Mouse (Mus musculus): ENCODE data around the gene Ankrd34a. TPM values are rescaled to one million over a fixed set of nuclear protein-coding genes. Genes with fewer than 3 reads are reported as not detected.
"Not testable (repeated sequence)": the region's sequence is repeated elsewhere in the genome, so short reads cannot be mapped to it uniquely, and the experiment has no call there.

Gene Ankrd34a
- polyA plus RNA-seq, 1 experiment = 5.1 TPM

DNA sequence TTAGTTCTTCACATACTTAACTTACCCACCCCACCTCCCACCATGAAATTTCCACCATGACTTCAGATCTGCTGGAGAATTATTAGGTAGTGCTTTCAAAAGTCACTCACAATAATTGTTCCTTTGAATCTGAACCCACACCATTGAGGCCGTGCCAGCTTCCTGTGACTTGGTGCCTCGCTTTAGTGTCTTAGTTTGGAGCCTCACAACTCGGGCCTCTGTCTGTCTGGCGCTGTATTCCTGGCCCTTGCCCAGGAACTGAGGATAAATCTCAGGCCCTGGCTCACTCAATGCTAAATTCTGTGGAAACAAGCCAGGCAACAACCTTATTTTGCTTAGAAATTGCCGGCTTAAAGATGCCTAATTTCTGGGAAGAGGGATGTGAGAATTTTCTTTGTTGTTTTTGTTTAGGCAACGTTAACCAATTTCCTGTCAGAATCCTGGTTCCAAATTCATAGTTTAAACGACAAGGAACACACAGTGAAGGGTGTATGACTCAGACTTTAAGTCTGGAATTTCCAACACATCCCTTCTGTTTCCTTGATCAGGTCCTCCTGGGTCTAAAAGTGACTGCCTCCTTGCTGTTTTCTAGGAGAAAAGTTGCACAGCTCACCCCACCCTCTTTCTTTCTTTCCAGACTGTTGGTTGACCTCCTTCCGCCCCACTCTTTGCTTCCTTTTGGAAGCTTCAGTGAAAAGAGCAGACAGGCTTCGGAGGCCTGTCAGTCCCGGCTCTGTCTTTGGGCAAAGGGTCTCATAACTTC lies 5.7 kb downstream of the Ankrd34a start:
- peak overlapping the region; percentile 51 for H3K4me3 ChIP-seq (ENCODE audit: insufficient read depth, low read length)
- peak overlapping the region; percentile 90 for H3K27ac ChIP-seq (ENCODE audit: insufficient read depth, low read length)
- H3K4me1 ChIP-seq (ENCODE audit: control insufficient read depth, insufficient read depth, low read length) = peaks cover 14% of the 10 kb centered on the region
- TF ChIP-seq CTCF (IDR thresholded peaks at IDR 0.05; ENCODE audit: borderline replicate concordance, insufficient read depth, low read length) = no peak
- TF ChIP-seq POLR2A (IDR thresholded peaks at IDR 0.05; ENCODE audit: low read depth, low read length) = no peak; the same call in 1 of the 2 replicates

DNA sequence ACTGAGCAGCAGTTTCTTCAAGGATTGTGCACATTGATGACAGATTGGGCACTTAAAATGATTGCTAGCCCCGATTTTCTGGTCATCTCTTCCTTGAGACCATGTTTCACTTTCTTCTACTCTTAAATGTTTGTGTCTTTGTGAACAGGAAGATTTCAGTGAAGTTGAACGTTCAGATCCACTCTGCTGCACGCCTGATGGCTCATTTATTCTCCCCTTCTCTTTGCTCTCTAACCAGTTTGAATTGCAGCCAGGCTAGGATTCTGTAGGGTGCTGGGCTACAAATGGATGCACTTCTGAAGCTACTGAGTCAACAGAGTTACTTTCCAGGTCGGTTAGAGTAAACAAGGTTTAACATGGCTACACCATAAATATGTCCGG lies 6.3 kb downstream of the Ankrd34a start:
- Histone ChIP-seq H3K27ac (ENCODE audit: insufficient read depth, low read length) (peak overlapping the region; percentile 90), H3K4me3 (ENCODE audit: insufficient read depth, low read length) (peak overlapping the region; percentile 51), H3K4me1 (ENCODE audit: control insufficient read depth, insufficient read depth, low read length) (peaks cover 14% of the 10 kb centered on the region)
- TF ChIP-seq CTCF (IDR thresholded peaks at IDR 0.05; ENCODE audit: borderline replicate concordance, insufficient read depth, low read length) (no peak), POLR2A (IDR thresholded peaks at IDR 0.05; ENCODE audit: low read depth, low read length) (no peak; the same call in 1 of the 2 replicates)

DNA sequence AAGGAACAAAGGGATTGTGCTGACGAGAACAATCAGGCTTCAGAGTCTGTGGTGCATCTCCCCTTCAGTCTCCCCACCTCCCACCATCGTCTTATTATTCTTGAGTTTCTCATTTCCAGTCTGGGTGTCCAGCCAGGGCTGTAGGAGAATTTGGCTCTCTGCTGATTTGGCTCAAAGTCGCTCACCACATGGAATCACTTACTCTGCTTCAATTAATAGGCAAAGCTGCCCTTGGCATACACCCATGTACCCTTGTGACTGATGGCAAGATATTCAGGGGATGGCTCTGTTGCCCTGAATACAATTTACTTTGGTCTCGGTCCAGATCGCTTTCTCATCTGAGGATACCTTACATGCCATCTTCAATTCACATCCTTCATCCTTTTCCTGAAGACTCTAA lies 6.9 kb downstream of the Ankrd34a start:
- peak overlapping the region; percentile 51; the same call in 1 of the 2 replicates for H3K4me3 ChIP-seq (ENCODE audit: insufficient read depth, low read length)
- peak overlapping the region; percentile 90 for H3K27ac ChIP-seq (ENCODE audit: insufficient read depth, low read length)
- H3K4me1 ChIP-seq (ENCODE audit: control insufficient read depth, insufficient read depth, low read length) = peaks cover 14% of the 10 kb centered on the region
- TF ChIP-seq CTCF (IDR thresholded peaks at IDR 0.05; ENCODE audit: borderline replicate concordance, insufficient read depth, low read length) (no peak), POLR2A (IDR thresholded peaks at IDR 0.05; ENCODE audit: low read depth, low read length) (no peak)

DNA sequence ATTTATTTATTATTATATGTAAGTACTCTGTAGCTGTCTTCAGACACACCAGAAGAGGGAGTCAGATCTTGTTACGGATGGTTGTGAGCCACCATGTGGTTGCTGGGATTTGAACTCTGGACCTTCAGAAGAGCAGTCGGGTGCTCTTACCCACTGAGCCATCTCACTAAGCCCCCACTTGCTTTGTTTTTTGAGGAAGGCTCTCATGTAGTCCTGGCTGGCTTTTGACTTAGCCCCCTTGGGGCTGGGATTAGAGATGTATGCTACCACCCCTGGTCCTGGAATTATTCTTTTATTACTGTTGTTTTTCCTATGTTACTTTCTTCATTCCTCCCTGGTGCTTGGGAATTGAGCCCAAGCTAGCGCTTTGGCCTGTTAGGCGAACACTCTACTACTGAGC lies 9.6 kb downstream of the Ankrd34a start:
- H3K4me3 ChIP-seq (ENCODE audit: insufficient read depth, low read length); H3K27ac ChIP-seq (ENCODE audit: insufficient read depth, low read length); H3K4me1 ChIP-seq (ENCODE audit: control insufficient read depth, insufficient read depth, low read length): not testable (repeated sequence)

DNA sequence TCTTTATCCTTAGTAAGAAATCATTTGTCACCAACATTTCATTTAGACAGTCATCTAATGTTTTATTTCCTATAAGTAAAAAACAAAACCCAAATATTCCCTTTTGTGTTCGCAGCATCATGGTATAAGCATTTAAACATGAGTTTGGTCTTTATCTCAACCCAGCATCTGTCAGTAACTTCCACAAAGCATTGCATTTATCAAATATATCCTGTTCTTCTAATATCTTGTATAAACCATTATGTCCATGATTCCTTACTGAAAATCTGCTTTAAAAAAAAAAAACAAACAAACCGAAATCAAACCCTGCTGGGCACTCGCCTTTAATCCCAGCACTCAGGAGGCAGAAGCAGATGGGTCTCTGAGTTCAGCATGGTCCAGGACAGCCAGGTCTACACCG lies 10.2 kb downstream of the Ankrd34a start:
- no peak overlapping the region for H3K27ac ChIP-seq (ENCODE audit: insufficient read depth, low read length)
- no peak overlapping the region for H3K4me3 ChIP-seq (ENCODE audit: insufficient read depth, low read length)
- TF ChIP-seq POLR2A (IDR thresholded peaks at IDR 0.05; ENCODE audit: low read depth, low read length) = no peak
- no peak for TF ChIP-seq CTCF (IDR thresholded peaks at IDR 0.05; ENCODE audit: borderline replicate concordance, insufficient read depth, low read length)
- peaks cover 7% of the 10 kb centered on the region; the same call in 1 of the 2 replicates for H3K4me1 ChIP-seq (ENCODE audit: control insufficient read depth, insufficient read depth, low read length)

DNA sequence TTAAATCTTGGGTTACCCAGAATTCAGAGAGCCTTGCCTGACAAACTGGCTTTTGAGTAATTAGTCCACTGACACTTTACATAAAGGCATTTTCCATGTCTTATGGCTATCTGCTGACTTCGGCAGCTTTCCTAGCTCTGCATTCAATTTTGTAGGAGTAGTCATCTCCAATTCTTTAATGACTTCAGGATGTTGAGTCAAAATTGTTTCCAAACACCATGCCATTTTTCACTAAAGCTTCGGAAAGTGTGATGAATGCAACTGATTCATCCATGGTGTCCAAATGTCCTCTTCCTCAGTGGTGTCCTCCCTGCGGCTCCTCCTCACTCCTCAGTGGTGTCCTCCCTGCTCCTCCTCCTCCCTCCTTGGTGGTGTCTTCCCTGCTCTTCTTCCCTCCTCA lies 21.5 kb downstream of the Ankrd34a start:
- H3K4me3 ChIP-seq (ENCODE audit: insufficient read depth, low read length) = no peak overlapping the region
- peak overlapping the region; percentile 32; the same call in 1 of the 2 replicates for H3K27ac ChIP-seq (ENCODE audit: insufficient read depth, low read length)
- TF ChIP-seq POLR2A (IDR thresholded peaks at IDR 0.05; ENCODE audit: low read depth, low read length) (no peak), CTCF (IDR thresholded peaks at IDR 0.05; ENCODE audit: borderline replicate concordance, insufficient read depth, low read length) (no peak)
- H3K4me1 ChIP-seq (ENCODE audit: control insufficient read depth, insufficient read depth, low read length) = no peaks in the 10 kb centered on the region

DNA sequence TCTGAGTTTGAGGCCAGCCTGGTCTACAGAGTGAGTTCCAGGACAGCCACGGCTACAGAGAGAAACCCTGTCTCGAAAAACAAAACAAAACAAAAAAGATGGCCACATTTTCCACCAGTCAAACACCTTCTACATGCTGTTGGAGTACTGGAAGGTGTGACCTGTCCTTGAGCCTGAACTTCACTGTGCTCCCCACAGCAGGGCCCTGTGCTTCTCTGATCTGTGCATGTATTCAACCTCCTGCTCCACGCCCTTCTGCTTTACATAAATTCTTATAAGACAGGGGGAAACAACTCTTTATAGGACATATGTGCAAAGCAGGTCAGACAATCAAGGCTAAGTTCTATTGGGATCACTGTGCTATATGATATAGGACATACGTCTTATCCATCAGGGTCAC lies 26.8 kb downstream of the Ankrd34a start:
- TF ChIP-seq CTCF (IDR thresholded peaks at IDR 0.05; ENCODE audit: borderline replicate concordance, insufficient read depth, low read length) = no peak
- no peak for TF ChIP-seq POLR2A (IDR thresholded peaks at IDR 0.05; ENCODE audit: low read depth, low read length)
- Histone ChIP-seq H3K4me3 (ENCODE audit: insufficient read depth, low read length) (no peak overlapping the region), H3K27ac (ENCODE audit: insufficient read depth, low read length) (no peak overlapping the region), H3K4me1 (ENCODE audit: control insufficient read depth, insufficient read depth, low read length) (no peaks in the 10 kb centered on the region)

DNA sequence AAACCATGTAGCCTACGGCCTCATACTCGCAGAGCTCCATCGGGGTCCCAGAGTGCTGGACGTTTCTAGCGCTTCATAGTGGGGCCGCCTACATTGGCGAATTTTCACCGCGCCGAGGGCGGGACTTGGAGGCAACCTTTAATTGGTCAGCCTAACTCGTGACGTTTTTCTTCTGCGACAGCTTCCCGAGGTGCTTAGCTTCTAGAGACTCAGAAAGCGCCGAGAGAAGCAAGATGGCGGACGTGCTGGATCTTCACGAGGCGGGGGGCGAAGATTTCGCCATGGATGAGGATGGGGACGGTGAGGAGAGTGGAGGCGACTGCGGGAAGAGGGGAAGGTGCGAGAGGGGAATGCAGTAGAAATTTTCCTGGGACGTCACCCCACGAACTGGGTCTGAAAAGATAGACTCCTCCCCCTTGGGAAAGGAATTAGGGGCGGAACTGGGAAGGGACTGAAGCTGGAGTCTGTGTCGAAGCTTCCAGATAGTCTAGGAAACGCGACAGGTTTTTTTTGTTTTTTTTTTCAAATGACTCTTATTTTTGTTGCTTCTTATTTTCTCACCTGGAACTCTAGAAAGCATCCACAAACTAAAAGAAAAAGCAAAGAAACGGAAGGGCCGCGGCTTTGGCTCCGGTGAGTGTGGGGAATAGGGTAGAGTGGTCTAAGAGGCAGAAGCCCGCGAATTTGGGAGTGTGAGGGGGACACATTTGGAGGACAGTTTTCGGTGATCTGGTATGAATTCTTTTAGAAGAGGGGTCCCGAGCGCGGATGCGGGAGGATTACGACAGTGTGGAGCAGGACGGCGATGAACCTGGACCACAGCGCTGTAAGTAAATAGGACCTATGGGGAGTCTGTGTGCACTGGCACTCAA lies 33.5 kb downstream of the Ankrd34a start, which contains the start of gene Rbm8a:
Gene Rbm8a, plus strand, starts transcription at position 205 of the 872 bp plus-strand sequence.
- Histone ChIP-seq H3K27ac (ENCODE audit: insufficient read depth, low read length) (peak within 1 kb of the TSS; percentile 35), H3K4me3 (ENCODE audit: insufficient read depth, low read length) (peak within 1 kb of the TSS; percentile 62), H3K4me1 (ENCODE audit: control insufficient read depth, insufficient read depth, low read length) (no peaks in the 10 kb centered on the region)
- TF ChIP-seq POLR2A (IDR thresholded peaks at IDR 0.05; ENCODE audit: low read depth, low read length) (peak; percentile 85), CTCF (IDR thresholded peaks at IDR 0.05; ENCODE audit: borderline replicate concordance, insufficient read depth, low read length) (no peak)

DNA sequence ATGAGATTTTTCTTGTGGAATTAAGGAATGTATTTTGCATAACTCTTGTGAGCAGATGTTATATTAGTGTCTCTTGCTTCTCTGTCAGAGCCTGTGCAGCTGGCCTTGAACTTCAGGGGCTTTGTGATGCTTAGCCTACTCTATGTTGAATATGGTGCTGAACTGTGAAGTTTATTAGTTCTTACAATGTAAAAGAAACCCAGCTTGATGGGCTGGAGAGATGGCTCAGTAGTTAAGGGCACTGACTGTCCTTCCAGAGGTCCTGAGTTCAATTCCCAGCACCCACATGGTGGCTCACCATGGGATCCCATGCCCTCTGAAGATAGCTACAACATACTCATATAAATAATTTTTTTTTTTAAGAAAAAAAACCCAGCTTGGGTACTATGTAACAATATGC lies 35.6 kb downstream of the Ankrd34a start:
- no peak for TF ChIP-seq CTCF (IDR thresholded peaks at IDR 0.05; ENCODE audit: borderline replicate concordance, insufficient read depth, low read length)
- TF ChIP-seq POLR2A (IDR thresholded peaks at IDR 0.05; ENCODE audit: low read depth, low read length) = no peak
- no peaks in the 10 kb centered on the region for H3K4me1 ChIP-seq (ENCODE audit: control insufficient read depth, insufficient read depth, low read length)
- no peak overlapping the region for H3K27ac ChIP-seq (ENCODE audit: insufficient read depth, low read length)
- no peak overlapping the region for H3K4me3 ChIP-seq (ENCODE audit: insufficient read depth, low read length)

DNA sequence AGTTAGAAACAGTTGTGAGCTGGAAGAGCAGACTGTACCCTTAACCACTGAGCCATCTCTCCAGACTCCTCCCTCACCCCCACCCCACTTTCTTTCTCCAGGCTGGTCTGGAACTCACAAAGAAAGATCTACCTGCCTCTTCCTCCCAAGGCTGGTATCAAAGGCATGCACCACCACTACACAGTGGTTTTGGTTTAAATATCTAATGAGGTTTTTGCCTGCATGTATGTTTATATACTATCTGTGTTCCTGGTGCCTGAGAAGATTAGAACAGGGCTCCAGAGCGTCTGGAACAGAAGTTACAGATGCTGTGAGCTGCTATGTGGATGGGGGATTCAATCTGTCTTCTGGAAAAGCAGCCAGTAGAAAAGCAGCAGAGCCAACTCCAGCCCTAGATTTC lies 37.6 kb downstream of the Ankrd34a start:
- H3K4me1 ChIP-seq (ENCODE audit: control insufficient read depth, insufficient read depth, low read length) = no peaks in the 10 kb centered on the region
- no peak for TF ChIP-seq POLR2A (IDR thresholded peaks at IDR 0.05; ENCODE audit: low read depth, low read length)
- no peak for TF ChIP-seq CTCF (IDR thresholded peaks at IDR 0.05; ENCODE audit: borderline replicate concordance, insufficient read depth, low read length)
- no peak overlapping the region for H3K4me3 ChIP-seq (ENCODE audit: insufficient read depth, low read length)
- no peak overlapping the region for H3K27ac ChIP-seq (ENCODE audit: insufficient read depth, low read length)
